Mouse (Mus musculus) midbrain, embryonic 10.5 days (tissue): ENCODE measurements around the gene Faap20. TPM values are rescaled to one million over a fixed set of nuclear protein-coding genes. Genes with fewer than 3 reads are reported as not detected.

ENCODE experiments used
- DNase-seq: peaks from one replicate; pipeline ENCODE4 v3.0.0-alpha.2; 2017; ENCODE audit warnings: low spot score
- H3K27ac ChIP-seq: fragments of 300-500 bp; sonication (generic); replicated peaks from 2 replicates; pipeline ENCODE4 v1.5.1; 2016; ENCODE audit warnings: mild to moderate bottlenecking
- H3K27me3 ChIP-seq: fragments of 300-500 bp; sonication (generic); 2 replicates; pipeline ENCODE4 v1.6.1; 2016; ENCODE audit warnings: low read depth, mild to moderate bottlenecking; ENCODE audit not compliant: poor library complexity, severe bottlenecking
- H3K36me3 ChIP-seq: fragments of 300-500 bp; sonication (generic); 2 replicates; pipeline ENCODE4 v1.6.1; 2016; ENCODE audit warnings: mild to moderate bottlenecking, moderate library complexity
- H3K4me1 ChIP-seq: fragments of 300-500 bp; sonication (generic); 2 replicates; pipeline ENCODE4 v1.6.1; 2016
- H3K4me3 ChIP-seq: fragments of 300-500 bp; sonication (generic); 2 replicates; pipeline ENCODE4 v1.5.1; 2016; ENCODE audit warnings: mild to moderate bottlenecking, moderate library complexity
- H3K9me3 ChIP-seq: fragments of 300-500 bp; sonication (generic); replicated peaks from 2 replicates; pipeline ENCODE4 v1.6.1; 2016; ENCODE audit warnings: mild to moderate bottlenecking
- WGBS: fragments of 180-500 bp; shearing (Covaris S2); methylation state at CpG from one replicate; pipeline ENCODE4 v1.1.7; 2016; 5-methylcytosine and 5-hydroxymethylcytosine counted together
- polyA plus RNA-seq: library from polyadenylated mRNA; unstranded; fragments of >200 nt; fragmentation: Nextera tagmentation; extraction: Ambion mirVana; gene quantifications from 2 replicates; pipeline ENCODE4 v1.2.1, GENCODE M21; 2016

Gene Faap20
- polyA plus RNA-seq, 1 experiment from 2014 or later, result 120 TPM

DNA sequence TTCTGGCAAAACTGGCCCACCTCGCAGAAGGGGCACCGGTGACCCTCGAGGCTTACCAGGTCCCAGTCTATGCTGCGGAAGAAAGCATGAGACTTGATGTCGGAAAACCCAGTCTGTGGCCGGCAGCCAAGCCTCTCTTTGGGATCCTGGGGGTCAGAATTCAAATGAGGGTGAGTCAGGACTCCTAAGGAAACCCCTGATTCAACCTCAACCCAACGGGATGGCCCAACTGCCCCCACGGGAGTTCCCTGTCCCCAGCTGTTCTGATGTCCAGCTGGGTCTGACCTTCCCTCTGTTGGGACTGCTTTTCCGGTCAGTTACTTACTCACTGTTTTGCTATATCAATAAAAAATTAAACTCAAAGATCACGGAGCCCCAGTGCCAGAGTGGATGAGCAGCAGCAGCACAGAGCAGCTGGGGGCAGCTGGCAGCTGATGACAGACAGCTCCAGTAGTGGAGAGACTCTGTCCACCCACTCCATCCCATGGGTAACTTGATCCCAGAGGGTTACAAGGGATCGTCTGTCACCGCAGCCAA lies 18.1 kb downstream of the Faap20 start:
- no peak for DNase-seq
- H3K36me3 ChIP-seq, result 0 out of 2 replicates have a peak, but pooled peaks cover 2% of the 10 kb centered on the region
- 0 out of 2 replicates have a peak overlapping the region, but pooled peaks have one; percentile 3 for H3K27ac ChIP-seq
- WGBS, result 68% methylated on average over 12 of the region's 12 CpGs
- no peaks in the 10 kb centered on the region for H3K9me3 ChIP-seq
- H3K27me3 ChIP-seq, result no peaks in the 10 kb centered on the region
- peaks cover 9% of the 10 kb centered on the region; the same call in 1 of the 2 replicates for H3K4me1 ChIP-seq
- no peak overlapping the region for H3K4me3 ChIP-seq

DNA sequence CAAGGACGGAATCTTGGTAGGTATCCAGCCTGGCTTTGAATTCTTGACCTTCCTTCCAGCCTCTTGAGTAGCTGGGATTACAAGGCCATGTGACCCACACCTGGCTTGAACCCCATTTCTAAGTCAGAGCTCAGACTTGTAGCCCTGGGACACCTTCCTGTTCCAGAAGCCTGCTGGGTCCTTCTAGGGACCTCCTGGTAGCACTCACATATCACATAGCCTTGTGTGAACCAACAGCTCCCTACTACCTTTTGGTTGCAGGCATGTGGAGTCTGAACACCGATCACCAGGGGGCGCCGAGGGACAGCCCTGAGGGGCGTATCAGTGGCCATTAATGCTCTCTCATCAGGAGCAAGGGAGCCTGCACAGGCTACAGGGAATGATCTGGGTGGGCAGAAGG lies 18.8 kb downstream of the Faap20 start:
- H3K27ac ChIP-seq, result no peak overlapping the region
- H3K9me3 ChIP-seq, result no peaks in the 10 kb centered on the region
- H3K4me1 ChIP-seq, result peaks cover 9% of the 10 kb centered on the region; the same call in 1 of the 2 replicates
- H3K27me3 ChIP-seq, result no peaks in the 10 kb centered on the region
- 0 out of 2 replicates have a peak, but pooled peaks cover 2% of the 10 kb centered on the region for H3K36me3 ChIP-seq
- 41% methylated on average over 5 of the region's 5 CpGs for WGBS
- no peak overlapping the region for H3K4me3 ChIP-seq
- peak; percentile 50 for DNase-seq

DNA sequence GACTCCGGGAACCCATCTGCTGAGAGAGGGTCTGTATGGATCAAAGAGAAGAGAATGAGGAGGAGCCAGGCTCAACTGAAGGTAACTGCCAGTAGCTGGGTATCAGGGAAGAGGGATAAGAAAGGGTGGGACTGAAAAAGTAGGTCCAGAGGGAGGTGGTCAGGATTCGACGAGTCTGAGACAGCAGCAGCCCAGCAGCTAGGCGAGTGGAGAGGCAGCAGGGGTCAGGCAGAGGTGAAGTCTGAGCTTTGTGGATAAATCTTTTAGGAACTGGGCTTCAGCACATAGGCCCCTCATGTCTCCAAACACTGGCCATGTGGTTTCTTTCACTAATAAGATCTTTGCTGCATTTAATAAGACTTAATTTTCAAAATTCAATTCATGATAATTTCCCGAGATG lies 24.8 kb downstream of the Faap20 start:
- H3K9me3 ChIP-seq, result no peaks in the 10 kb centered on the region
- no peak overlapping the region for H3K4me3 ChIP-seq
- no peak overlapping the region for H3K27ac ChIP-seq
- 66% methylated on average over 5 of the region's 5 CpGs for WGBS
- no peak for DNase-seq
- peaks cover 16% of the 10 kb centered on the region for H3K4me1 ChIP-seq
- H3K36me3 ChIP-seq, result 0 out of 2 replicates have a peak, but pooled peaks cover 2% of the 10 kb centered on the region
- H3K27me3 ChIP-seq, result no peaks in the 10 kb centered on the region

- H3K9me3 ChIP-seq, result no peaks in the 10 kb centered on the region
- H3K4me3 ChIP-seq, result no peak overlapping the region
- H3K36me3 ChIP-seq, result 0 out of 2 replicates have a peak, but pooled peaks cover 2% of the 10 kb centered on the region
- H3K27ac ChIP-seq, result no peak overlapping the region
- 67% methylated on average over 3 of the region's 3 CpGs for WGBS
- peaks cover 16% of the 10 kb centered on the region for H3K4me1 ChIP-seq
- H3K27me3 ChIP-seq, result no peaks in the 10 kb centered on the region
- DNase-seq, result no peak
Observed at GRCm38 (mm10) chr4:155274851-155275250, 25.2 kb downstream of the Faap20 start.

GRCm38 (mm10) chr4:155277963-155278362 lies 28.4 kb downstream of the Faap20 start:
- no peak for DNase-seq
- 61% methylated on average over 6 of the region's 6 CpGs for WGBS
- no peak overlapping the region for H3K27ac ChIP-seq

DNA sequence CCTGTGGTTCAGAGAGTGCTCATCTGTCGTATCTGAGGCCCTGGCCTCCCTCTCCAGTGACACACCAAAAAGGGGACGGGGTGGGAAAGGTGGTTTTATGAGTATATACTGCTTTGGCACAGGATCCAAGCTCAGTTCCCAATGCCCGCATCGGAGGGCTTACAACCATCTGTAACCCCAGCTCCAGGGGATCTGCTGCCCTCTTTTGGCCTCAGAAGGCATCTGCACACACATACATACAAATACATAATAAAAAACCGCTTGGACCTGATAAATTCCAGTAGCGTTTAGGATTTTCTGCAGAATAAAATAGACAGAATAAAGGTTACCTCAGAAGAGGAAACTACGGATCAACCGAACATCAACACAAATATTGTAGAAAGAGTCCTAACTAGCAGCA lies 29.5 kb downstream of the Faap20 start:
- H3K27me3 ChIP-seq, result no peaks in the 10 kb centered on the region
- peaks cover 38% of the 10 kb centered on the region for H3K4me1 ChIP-seq
- WGBS, result 83% methylated on average over 8 of the region's 8 CpGs
- no peak overlapping the region for H3K4me3 ChIP-seq
- H3K27ac ChIP-seq, result no peak overlapping the region
- no peaks in the 10 kb centered on the region for H3K9me3 ChIP-seq
- DNase-seq, result no peak
- H3K36me3 ChIP-seq, result no peaks in the 10 kb centered on the region

More at GRCm38 (mm10) chr4:155277963-155278362, 28.4 kb downstream of the Faap20 start:
- H3K9me3 ChIP-seq, result no peaks in the 10 kb centered on the region
- no peak overlapping the region for H3K4me3 ChIP-seq
- H3K4me1 ChIP-seq, result peaks cover 31% of the 10 kb centered on the region
- H3K36me3 ChIP-seq, result no peaks in the 10 kb centered on the region
- H3K27me3 ChIP-seq, result no peaks in the 10 kb centered on the region

GRCm38 (mm10) chr4:155279926-155280767 lies 30.5 kb downstream of the Faap20 start:
- WGBS, result 90% methylated on average over 16 of the region's 16 CpGs
- no peaks in the 10 kb centered on the region for H3K27me3 ChIP-seq
- H3K4me3 ChIP-seq, result no peak overlapping the region
- no peak for DNase-seq
- peaks cover 40% of the 10 kb centered on the region for H3K4me1 ChIP-seq
- H3K36me3 ChIP-seq, result no peaks in the 10 kb centered on the region
- no peak overlapping the region for H3K27ac ChIP-seq
- no peaks in the 10 kb centered on the region for H3K9me3 ChIP-seq

DNA sequence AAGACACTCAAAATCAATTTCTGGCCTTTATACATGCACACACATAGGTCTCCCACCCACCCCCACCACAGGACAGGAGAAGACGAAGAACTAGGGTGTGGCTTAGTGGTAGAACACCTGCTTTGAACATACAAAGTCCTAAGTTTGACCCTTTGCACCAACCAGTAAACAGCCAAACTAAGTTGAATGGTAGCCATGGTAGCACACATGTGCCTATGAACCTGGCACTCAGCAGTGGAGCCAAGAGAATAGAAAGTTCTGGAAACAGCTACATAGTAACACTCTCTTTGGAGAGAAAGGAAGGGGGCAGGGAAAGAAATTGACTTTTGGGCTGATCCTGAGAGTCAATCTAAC lies 31.1 kb downstream of the Faap20 start:
- Histone ChIP-seq H3K9me3 (no peaks in the 10 kb centered on the region), H3K4me1 (peaks cover 41% of the 10 kb centered on the region), H3K27me3 (no peaks in the 10 kb centered on the region), H3K4me3 (no peak overlapping the region), H3K36me3 (no peaks in the 10 kb centered on the region), H3K27ac (no peak overlapping the region)
- WGBS, result 94% methylated on average over 1 of the region's 1 CpGs
- no peak for DNase-seq

DNA sequence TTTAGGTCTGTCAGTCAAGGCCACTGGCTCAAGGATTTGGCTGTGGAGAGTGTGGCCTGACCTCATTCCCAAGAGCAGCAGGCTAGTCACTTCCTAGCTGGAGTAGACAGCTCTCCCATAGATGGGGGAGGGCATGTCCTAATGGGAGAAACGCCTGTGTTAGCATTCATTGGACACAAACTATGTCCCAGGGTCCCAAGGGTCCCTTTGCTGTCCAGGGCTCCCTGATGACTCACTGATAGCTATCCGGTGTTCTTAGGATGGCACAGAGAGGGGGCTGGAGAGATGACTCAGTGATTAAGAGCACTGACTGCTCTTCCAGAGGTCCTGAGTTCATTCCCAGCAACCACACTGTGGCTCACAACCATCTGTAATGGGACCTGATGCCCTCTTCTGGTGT lies 31.6 kb downstream of the Faap20 start:
- H3K27ac ChIP-seq, result no peak overlapping the region

DNA sequence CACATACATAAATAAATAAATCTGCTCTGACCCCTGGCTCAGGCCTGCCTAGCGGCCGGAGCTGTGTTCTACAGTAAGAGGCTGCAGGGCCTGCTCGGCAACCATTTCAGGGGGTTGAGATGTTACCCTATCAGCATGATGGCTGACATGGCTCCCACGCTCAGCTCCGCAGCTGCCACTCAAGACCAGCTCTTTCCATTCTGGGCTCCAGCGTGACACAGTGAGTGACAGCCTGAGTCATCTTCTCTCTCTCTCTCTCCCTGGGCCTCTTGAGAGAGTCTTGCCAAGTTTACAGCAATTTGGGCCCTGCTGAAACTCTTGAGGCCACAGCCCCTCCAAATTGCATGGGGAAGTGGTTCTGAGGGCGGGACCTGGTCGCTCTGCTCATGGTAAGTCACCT lies 32.0 kb downstream of the Faap20 start:
- peak overlapping the region; percentile 52 for H3K27ac ChIP-seq
- no peaks in the 10 kb centered on the region for H3K36me3 ChIP-seq
- no peak for DNase-seq
- no peak overlapping the region for H3K4me3 ChIP-seq
- H3K4me1 ChIP-seq, result peaks cover 41% of the 10 kb centered on the region
- WGBS, result 91% methylated on average over 8 of the region's 8 CpGs
- no peaks in the 10 kb centered on the region for H3K27me3 ChIP-seq
- no peaks in the 10 kb centered on the region for H3K9me3 ChIP-seq

More for the DNA sequence above, 31.6 kb downstream of the Faap20 start:
- Histone ChIP-seq H3K27me3 (no peaks in the 10 kb centered on the region), H3K9me3 (no peaks in the 10 kb centered on the region), H3K4me3 (no peak overlapping the region), H3K4me1 (peaks cover 41% of the 10 kb centered on the region), H3K36me3 (no peaks in the 10 kb centered on the region)
- no peak for DNase-seq
- WGBS, result 85% methylated on average over 2 of the region's 2 CpGs

- H3K4me1 ChIP-seq, result peaks cover 41% of the 10 kb centered on the region
- DNase-seq, result no peak
- no peaks in the 10 kb centered on the region for H3K36me3 ChIP-seq
- H3K4me3 ChIP-seq, result no peak overlapping the region
- peak overlapping the region; percentile 52 for H3K27ac ChIP-seq
- no peaks in the 10 kb centered on the region for H3K9me3 ChIP-seq
- no peaks in the 10 kb centered on the region for H3K27me3 ChIP-seq
- WGBS, result 54% methylated on average over 6 of the region's 6 CpGs
Observed at GRCm38 (mm10) chr4:155282231-155282630, 32.6 kb downstream of the Faap20 start.

DNA sequence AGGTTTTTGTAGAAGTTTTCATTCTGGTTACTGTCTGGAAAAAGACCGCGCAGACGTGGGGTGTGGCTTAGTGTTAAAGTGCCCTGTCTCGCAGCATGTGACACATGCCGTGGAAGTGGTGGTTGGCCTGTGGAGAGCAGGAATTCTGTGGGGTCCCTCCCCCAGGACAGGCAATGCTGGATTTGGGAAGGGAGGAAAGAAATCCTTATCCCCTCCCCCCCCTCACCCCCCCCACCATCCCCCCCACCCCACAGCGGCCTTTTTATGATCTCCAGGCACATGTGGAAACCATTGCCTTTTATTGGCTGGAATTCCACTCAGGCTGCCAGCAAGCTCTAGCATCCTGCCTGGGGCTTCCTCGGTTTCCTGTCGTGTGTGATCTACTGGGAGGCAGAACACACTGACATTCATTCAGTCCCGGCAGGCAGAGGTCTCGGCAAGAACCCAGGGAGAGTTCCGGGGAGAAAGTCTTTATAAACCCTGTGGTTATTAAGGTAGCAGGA lies 33.5 kb downstream of the Faap20 start:
- Histone ChIP-seq H3K27ac (peak overlapping the region; percentile 49), H3K4me3 (no peak overlapping the region), H3K4me1 (peaks cover 38% of the 10 kb centered on the region), H3K9me3 (no peaks in the 10 kb centered on the region), H3K36me3 (no peaks in the 10 kb centered on the region), H3K27me3 (no peaks in the 10 kb centered on the region)
- WGBS, result 66% methylated on average over 11 of the region's 11 CpGs
- peak; percentile 38 for DNase-seq

DNA sequence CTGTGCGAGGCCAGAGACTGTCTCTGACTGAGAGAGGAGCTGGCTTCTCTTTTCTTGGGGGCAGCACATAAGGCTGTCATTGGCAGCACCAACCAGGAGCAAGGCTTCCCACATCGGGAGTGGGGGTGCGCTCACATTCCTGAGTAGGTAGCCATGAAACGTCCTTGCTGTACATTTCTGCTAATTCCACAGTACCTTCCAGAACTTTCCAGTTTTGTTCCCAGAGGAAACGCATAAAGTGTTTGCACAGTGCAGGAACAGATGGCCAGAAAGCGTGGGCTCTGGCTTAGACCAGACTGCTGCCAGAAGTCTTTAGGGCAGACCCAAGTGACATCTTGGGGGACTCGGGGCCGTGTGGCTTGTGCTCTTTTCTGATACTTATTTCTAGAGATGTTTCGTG lies 34.0 kb downstream of the Faap20 start:
- Histone ChIP-seq H3K4me1 (peaks cover 33% of the 10 kb centered on the region), H3K9me3 (no peaks in the 10 kb centered on the region), H3K27me3 (no peaks in the 10 kb centered on the region), H3K27ac (peak overlapping the region; percentile 49), H3K36me3 (no peaks in the 10 kb centered on the region), H3K4me3 (no peak overlapping the region)
- no peak for DNase-seq
- 83% methylated on average over 9 of the region's 9 CpGs for WGBS
